In the genomic region with DNA sequence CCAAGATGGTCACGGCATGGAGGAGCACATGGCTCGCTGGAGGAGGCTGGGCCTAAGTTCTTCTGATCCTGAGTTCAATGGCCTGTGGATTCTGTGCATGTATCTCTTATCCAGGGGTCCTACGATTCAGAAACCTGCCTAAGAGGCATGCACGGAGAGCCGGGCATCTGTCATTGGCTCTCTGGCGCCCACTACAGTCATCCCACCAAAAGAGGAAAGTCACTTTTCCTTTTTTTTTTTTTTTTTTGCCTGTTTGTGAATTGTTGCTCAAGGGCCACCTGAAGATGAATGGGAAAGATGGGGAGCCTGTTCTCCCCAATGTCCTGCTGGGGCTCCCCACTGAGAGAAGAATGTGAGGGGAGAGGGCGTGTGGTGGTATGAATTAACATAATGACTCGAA, we compare ENCODE assay signal across 21 mouse cellular contexts.
DNase-seq lines count a peak whose midpoint lies in the region; ATAC-seq and TF ChIP-seq lines count a peak whose summit lies in the region.
"Had no signal": no experiment of that assay in that cellular context is flagged by ENCODE, and none has a peak within 500 bp of the region (broad histone marks: within the 10 kb centered on the region; RNA-seq: fewer than 3 reads in every experiment).

No protein-coding gene starts in this region.

- ATAC-seq in liver, embryonic 14.5 days (ENCODE audit: insufficient read depth): no peak
- no peak for ATAC-seq in liver, embryonic 11.5 days (replicated peaks; ENCODE audit: low FRiP score)
- ATAC-seq in stomach, postnatal 0 days (ENCODE audit: low FRiP score, low TSS enrichment): no peak
- no peak for ATAC-seq in heart, embryonic 12.5 days (ENCODE audit: insufficient number of reproducible peaks, low FRiP score)
- ATAC-seq in erythroid progenitor cell, adult 5-6 weeks (replicated peaks; ENCODE audit: low FRiP score, poor library complexity, severe bottlenecking): no peak
- ATAC-seq: intestine, embryonic 15.5 days; midbrain, embryonic 13.5 days had no signal

- no peaks in the 10 kb centered on the region; a peak in 1 of 4 replicates for H3K4me1 ChIP-seq in liver, embryonic 14.5 days (replicated peaks; ENCODE audit: control insufficient read depth in 2 of 2, insufficient read depth in 2 of 2, low read length in 1 of 2)
- no peaks in the 10 kb centered on the region for H3K4me1 ChIP-seq in liver, embryonic 11.5 days (replicated peaks; ENCODE audit: control insufficient read depth, insufficient read depth, low read length)
- no peaks in the 10 kb centered on the region for H3K4me1 ChIP-seq in stomach, postnatal 0 days (replicated peaks; ENCODE audit: control insufficient read depth, insufficient read depth)
- H3K4me1 ChIP-seq in heart, embryonic 12.5 days (replicated peaks): 0 out of 2 replicates have a peak, but pooled peaks cover under 1% of the 10 kb centered on the region
- H3K4me1 ChIP-seq: heart, embryonic 15.5 days; intestine, embryonic 15.5 days; liver, embryonic 15.5 days; midbrain, embryonic 13.5 days had no signal

- no peak overlapping the region for H3K4me2 ChIP-seq in liver, embryonic 14.5 days (ENCODE audit: low read depth)
- H3K4me2 ChIP-seq in liver, embryonic 11.5 days: no peak overlapping the region
- H3K4me2 ChIP-seq in stomach, postnatal 0 days (replicated peaks; ENCODE audit: low read depth): no peak overlapping the region
- H3K4me2 ChIP-seq in heart, embryonic 12.5 days: no peak overlapping the region
- H3K4me2 ChIP-seq: forebrain, embryonic 12.5 days; heart, embryonic 15.5 days; intestine, embryonic 15.5 days; liver, embryonic 15.5 days; midbrain, embryonic 13.5 days had no signal

- no peaks in the 10 kb centered on the region for H3K36me3 ChIP-seq in liver, embryonic 14.5 days (replicated peaks; ENCODE audit: control insufficient read depth, insufficient read depth, low read depth)
- H3K36me3 ChIP-seq in liver, embryonic 11.5 days (ENCODE audit: control insufficient read depth, insufficient read depth, low read length): no peaks in the 10 kb centered on the region
- H3K36me3 ChIP-seq in stomach, postnatal 0 days (ENCODE audit: control insufficient read depth, insufficient read depth, low read length): no peaks in the 10 kb centered on the region
- no peaks in the 10 kb centered on the region for H3K36me3 ChIP-seq in heart, embryonic 12.5 days
- H3K36me3 ChIP-seq: heart, embryonic 15.5 days; intestine, embryonic 15.5 days; limb, embryonic 10.5 days; liver, embryonic 15.5 days; midbrain, embryonic 13.5 days had no signal

- H3K9ac ChIP-seq in liver, embryonic 14.5 days (replicated peaks): no peak overlapping the region
- H3K9ac ChIP-seq in liver, embryonic 11.5 days (ENCODE audit: low read depth, low read length): no peak overlapping the region
- H3K9ac ChIP-seq in stomach, postnatal 0 days (ENCODE audit: low read length): no peak overlapping the region
- H3K9ac ChIP-seq in heart, embryonic 12.5 days: no peak overlapping the region
- H3K9ac ChIP-seq: forebrain, embryonic 12.5 days; heart, embryonic 15.5 days; intestine, embryonic 15.5 days; liver, embryonic 15.5 days; midbrain, embryonic 13.5 days had no signal

- H3K27ac ChIP-seq in liver, embryonic 14.5 days: no peak overlapping the region
- no peak overlapping the region for H3K27ac ChIP-seq in liver, embryonic 11.5 days (ENCODE audit: low read depth, low read length)
- no peak overlapping the region for H3K27ac ChIP-seq in stomach, postnatal 0 days (replicated peaks)
- no peak overlapping the region for H3K27ac ChIP-seq in heart, embryonic 12.5 days (ENCODE audit: poor library complexity, severe bottlenecking)
- H3K27ac ChIP-seq: forebrain, embryonic 12.5 days; heart, embryonic 15.5 days; intestine, embryonic 15.5 days; limb, embryonic 10.5 days; liver, embryonic 15.5 days; macrophage; midbrain, embryonic 13.5 days had no signal

- no peak overlapping the region for H3K4me3 ChIP-seq in liver, embryonic 14.5 days (ENCODE audit: insufficient read depth in 1 of 2, low read depth in 2 of 2, low read length in 2 of 2)
- H3K4me3 ChIP-seq in liver, embryonic 11.5 days (ENCODE audit: low read depth, low read length): no peak overlapping the region
- no peak overlapping the region for H3K4me3 ChIP-seq in stomach, postnatal 0 days (ENCODE audit: low read depth, low read length)
- no peak overlapping the region for H3K4me3 ChIP-seq in heart, embryonic 12.5 days
- H3K4me3 ChIP-seq: forebrain, embryonic 12.5 days; heart, embryonic 15.5 days; intestine, embryonic 15.5 days; limb, embryonic 10.5 days; liver, embryonic 15.5 days; midbrain, embryonic 13.5 days; myocyte had no signal

- H3K9me3 ChIP-seq in liver, embryonic 14.5 days (ENCODE audit: control insufficient read depth, low read length): no peaks in the 10 kb centered on the region
- H3K9me3 ChIP-seq in liver, embryonic 11.5 days (ENCODE audit: control insufficient read depth, low read length): no peaks in the 10 kb centered on the region
- no peaks in the 10 kb centered on the region for H3K9me3 ChIP-seq in stomach, postnatal 0 days (ENCODE audit: control insufficient read depth, low read length)
- H3K9me3 ChIP-seq in heart, embryonic 12.5 days (replicated peaks): no peaks in the 10 kb centered on the region
- H3K9me3 ChIP-seq: forebrain, embryonic 12.5 days; heart, embryonic 15.5 days; intestine, embryonic 15.5 days; limb, embryonic 10.5 days; liver, embryonic 15.5 days; midbrain, embryonic 13.5 days had no signal

- 36% methylated on average over 8 of the region's 8 CpGs for WGBS in liver, embryonic 14.5 days (ENCODE audit: insufficient replicate concordance)
- WGBS in liver, embryonic 11.5 days: 51% methylated on average over 8 of the region's 8 CpGs
- 61% methylated on average over 8 of the region's 8 CpGs for WGBS in stomach, postnatal 0 days
- 51% methylated on average over 8 of the region's 8 CpGs for WGBS in heart, embryonic 12.5 days

- H3K27me3 ChIP-seq in liver, embryonic 14.5 days (ENCODE audit: control insufficient read depth, insufficient read depth, low read length): no peaks in the 10 kb centered on the region
- no peaks in the 10 kb centered on the region for H3K27me3 ChIP-seq in liver, embryonic 11.5 days (replicated peaks; ENCODE audit: control insufficient read depth, insufficient read depth, low read length)
- H3K27me3 ChIP-seq in stomach, postnatal 0 days (ENCODE audit: control insufficient read depth, insufficient read depth, low read length): no peaks in the 10 kb centered on the region
- H3K27me3 ChIP-seq in heart, embryonic 12.5 days (replicated peaks): no peaks in the 10 kb centered on the region
- H3K27me3 ChIP-seq: forebrain, embryonic 12.5 days; heart, embryonic 15.5 days; intestine, embryonic 15.5 days; liver, embryonic 15.5 days; midbrain, embryonic 13.5 days had no signal

- TF ChIP-seq EP300 in liver, embryonic 14.5 days (IDR thresholded peaks at IDR 0.05; ENCODE audit: low read depth): no peak
- no peak for TF ChIP-seq EP300 in stomach, postnatal 0 days (optimal IDR thresholded peaks at IDR 0.05)

- peak; percentile 24 to 44 for DNase-seq in cerebellum, postnatal 14 days
- DNase-seq in cerebellum, postnatal 4 days (ENCODE audit: low spot score in 2 of 2): no peak
- DNase-seq in liver, embryonic 14.5 days (ENCODE audit: low read depth in 3 of 3, low spot score in 3 of 3): no peak
- no peak for DNase-seq in liver, embryonic 11.5 days (ENCODE audit: low spot score)
- DNase-seq in ES-CJ7 (ENCODE audit: low read depth, low spot score): peak; percentile 35
- DNase-seq in stomach, postnatal 0 days (ENCODE audit: low spot score): no peak
- DNase-seq: adrenal gland, adult 8-10 months; cerebellum, adult 8-10 months; heart, adult 11 months; kidney, postnatal 14 days; right cerebral cortex, postnatal 14 days had no signal

- TF ChIP-seq CTCF in liver, embryonic 14.5 days (IDR thresholded peaks at IDR 0.05; ENCODE audit: low read depth): peak; percentile 14; the same call in 1 of the 2 replicates
- TF ChIP-seq CTCF in stomach, postnatal 0 days (IDR thresholded peaks at IDR 0.05; ENCODE audit: low read depth): peak; percentile 31

Comparison
In these comparisons a context has a peak if more than half of its experiments do, and no peak if none do; other contexts are left out.
1. DNase-seq: peak in cerebellum, postnatal 14 days (2 of 2) and ES-CJ7 (single experiment); none in cerebellum, postnatal 4 days (0 of 2), liver, embryonic 14.5 days (0 of 3), liver, embryonic 11.5 days (single experiment) and stomach, postnatal 0 days (single experiment).